ENCODE assay signal across 14 mouse cellular contexts in the genomic region with DNA sequence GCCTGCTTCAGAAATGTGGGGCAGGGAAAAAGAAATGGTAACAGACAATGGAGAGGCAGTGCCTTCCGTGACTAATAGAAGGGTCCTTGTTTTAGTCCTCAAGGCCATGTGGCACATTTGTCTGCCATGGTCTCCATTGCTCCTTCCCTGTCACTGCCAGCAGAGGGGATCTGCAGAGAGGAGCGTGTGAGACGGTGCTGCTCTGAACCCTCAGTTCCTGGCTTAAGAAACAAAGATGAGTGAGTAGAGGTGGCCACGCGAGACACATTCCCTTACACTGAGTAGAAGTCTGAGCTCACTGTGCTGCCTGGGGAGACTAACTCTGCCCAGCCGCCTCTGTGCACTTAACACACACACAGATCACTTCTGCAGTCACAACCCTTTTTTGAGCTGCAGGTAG.
A peak's percentile ranks its signal among the peaks of the same experiment; 100 is the strongest.
DNase-seq lines count a peak whose midpoint lies in the region; ATAC-seq and TF ChIP-seq lines count a peak whose summit lies in the region.
"Had no signal": no experiment of that assay in that cellular context is flagged by ENCODE, and none has a peak within 500 bp of the region (broad histone marks: within the 10 kb centered on the region; RNA-seq: fewer than 3 reads in every experiment).

No protein-coding gene starts in this region.

- no peaks in the 10 kb centered on the region for H3K4me1 ChIP-seq in forebrain, embryonic 14.5 days (ENCODE audit: control insufficient read depth, insufficient read depth, low read length)
- peaks cover 12% of the 10 kb centered on the region for H3K4me1 ChIP-seq in forebrain, embryonic 12.5 days
- peaks cover 6% of the 10 kb centered on the region for H3K4me1 ChIP-seq in hindbrain, postnatal 0 days (ENCODE audit: insufficient read depth, low read length)

- no peak overlapping the region for H3K9ac ChIP-seq in forebrain, embryonic 14.5 days (ENCODE audit: low read length)
- H3K9ac ChIP-seq in forebrain, embryonic 12.5 days = no peak overlapping the region
- no peak overlapping the region for H3K9ac ChIP-seq in hindbrain, postnatal 0 days (replicated peaks; ENCODE audit: low read length)
- H3K9ac ChIP-seq: heart, embryonic 12.5 days; limb, embryonic 12.5 days; lung, embryonic 15.5 days had no signal

- H3K27me3 ChIP-seq in forebrain, embryonic 14.5 days (replicated peaks; ENCODE audit: control insufficient read depth, insufficient read depth, low read length) = no peaks in the 10 kb centered on the region
- H3K27me3 ChIP-seq in forebrain, embryonic 12.5 days = no peaks in the 10 kb centered on the region
- no peaks in the 10 kb centered on the region for H3K27me3 ChIP-seq in hindbrain, postnatal 0 days (ENCODE audit: insufficient read depth, low read length)
- H3K27me3 ChIP-seq: heart, embryonic 12.5 days; limb, embryonic 12.5 days; lung, embryonic 15.5 days had no signal

- no peak overlapping the region for H3K27ac ChIP-seq in forebrain, embryonic 14.5 days (ENCODE audit: low read depth, low read length)
- H3K27ac ChIP-seq in forebrain, embryonic 12.5 days = no peak overlapping the region
- 0 out of 2 replicates have a peak overlapping the region, but pooled peaks have one; percentile 15 for H3K27ac ChIP-seq in hindbrain, postnatal 0 days
- H3K27ac ChIP-seq: lung, embryonic 15.5 days had no signal

- 0 out of 2 replicates have a peak, but pooled peaks have one; percentile 26 for ATAC-seq in forebrain, embryonic 14.5 days
- no peak for ATAC-seq in forebrain, embryonic 12.5 days (ENCODE audit: low FRiP score)
- ATAC-seq in hindbrain, postnatal 0 days = peak; percentile 80
- ATAC-seq: activated CD4-positive, CD25-positive, alpha-beta regulatory T cell, adult 4 months had no signal

- no peaks in the 10 kb centered on the region for H3K36me3 ChIP-seq in forebrain, embryonic 14.5 days (ENCODE audit: control insufficient read depth, insufficient read depth, low read length)
- peaks cover 6% of the 10 kb centered on the region; the same call in 1 of the 2 replicates for H3K36me3 ChIP-seq in forebrain, embryonic 12.5 days (replicated peaks)
- peaks cover 3% of the 10 kb centered on the region; the same call in 1 of the 2 replicates for H3K36me3 ChIP-seq in hindbrain, postnatal 0 days (ENCODE audit: insufficient read depth, low read length)
- H3K36me3 ChIP-seq: lung, embryonic 15.5 days had no signal

- no peak overlapping the region for H3K4me2 ChIP-seq in forebrain, embryonic 14.5 days (ENCODE audit: low read length)
- no peak overlapping the region for H3K4me2 ChIP-seq in forebrain, embryonic 12.5 days
- no peak overlapping the region for H3K4me2 ChIP-seq in hindbrain, postnatal 0 days (ENCODE audit: low read depth, low read length)
- H3K4me2 ChIP-seq: heart, embryonic 12.5 days; limb, embryonic 12.5 days; lung, embryonic 15.5 days had no signal

- peak; percentile 55 for TF ChIP-seq CTCF in hindbrain, postnatal 0 days (IDR thresholded peaks at IDR 0.05; ENCODE audit: low read depth)

- 54% methylated on average over 6 of the region's 6 CpGs for WGBS in forebrain, embryonic 14.5 days
- WGBS in forebrain, embryonic 12.5 days = 51% methylated on average over 6 of the region's 6 CpGs
- WGBS in hindbrain, postnatal 0 days = 36% methylated on average over 6 of the region's 6 CpGs

- no peak for DNase-seq in forebrain, embryonic 14.5 days (ENCODE audit: low spot score)
- peak; percentile 32 for DNase-seq in thymus, postnatal 4 days
- no peak for DNase-seq in thymus, postnatal 14 days
- peak; percentile 33 for DNase-seq in hindbrain, postnatal 0 days (ENCODE audit: low spot score)
- DNase-seq in right cerebral cortex, adult 18-20 months = no peak
- DNase-seq in spleen, postnatal 36 days (ENCODE audit: low spot score in 2 of 2) = no peak
- DNase-seq: gastrocnemius, postnatal 10 days; kidney, postnatal 10 days; thymus, postnatal 25 days had no signal

- H3K9me3 ChIP-seq in forebrain, embryonic 14.5 days (replicated peaks; ENCODE audit: control insufficient read depth, low read length) = no peaks in the 10 kb centered on the region
- no peaks in the 10 kb centered on the region for H3K9me3 ChIP-seq in forebrain, embryonic 12.5 days
- no peaks in the 10 kb centered on the region for H3K9me3 ChIP-seq in hindbrain, postnatal 0 days (ENCODE audit: low read length)
- H3K9me3 ChIP-seq: lung, embryonic 15.5 days had no signal

- H3K4me3 ChIP-seq in forebrain, embryonic 14.5 days (ENCODE audit: low read depth, low read length) = no peak overlapping the region
- H3K4me3 ChIP-seq in forebrain, embryonic 12.5 days (replicated peaks) = no peak overlapping the region
- H3K4me3 ChIP-seq in hindbrain, postnatal 0 days (ENCODE audit: low read length) = no peak overlapping the region
- H3K4me3 ChIP-seq: heart, embryonic 12.5 days; limb, embryonic 12.5 days; lung, embryonic 15.5 days had no signal

Comparison
In these comparisons a context has a peak if more than half of its experiments do, and no peak if none do; other contexts are left out.
1. DNase-seq: peak in thymus, postnatal 4 days (single experiment) and hindbrain, postnatal 0 days (single experiment); none in forebrain, embryonic 14.5 days (single experiment), thymus, postnatal 14 days (single experiment), right cerebral cortex, adult 18-20 months (single experiment) and spleen, postnatal 36 days (0 of 2).